Comparison of ENCODE assay signal across 8 mouse cellular contexts in genomic region chr10:80270734-80271181, GRCm38 (mm10). TPM values are rescaled to one million over a fixed set of nuclear protein-coding genes. Genes with fewer than 3 reads are reported as not detected.
A peak's percentile ranks its signal among the peaks of the same experiment; 100 is the strongest.
DNase-seq lines count a peak whose midpoint lies in the region; ATAC-seq and TF ChIP-seq lines count a peak whose summit lies in the region.

No protein-coding gene starts in this region.

- no peak for TF ChIP-seq POLR2A in heart, adult 2 months (IDR thresholded peaks at IDR 0.05; ENCODE audit: insufficient read depth, low read depth, low read length)

- H3K4me1 ChIP-seq in heart, adult 2 months (ENCODE audit: control insufficient read depth, insufficient read depth, low read length) = peaks cover 29% of the 10 kb centered on the region
- H3K4me1 ChIP-seq in heart, embryonic 10.5 days = peaks cover 62% of the 10 kb centered on the region
- peaks cover 63% of the 10 kb centered on the region for H3K4me1 ChIP-seq in hindbrain, embryonic 15.5 days (replicated peaks)
- H3K4me1 ChIP-seq in liver, postnatal 0 days (ENCODE audit: insufficient read depth) = peaks cover 73% of the 10 kb centered on the region

- peaks cover 13% of the 10 kb centered on the region for H3K79me2 ChIP-seq in heart, adult 2 months (replicated peaks; ENCODE audit: control insufficient read depth, insufficient read depth, low read length)

- no peak for TF ChIP-seq EP300 in heart, adult 2 months (IDR thresholded peaks at IDR 0.05; ENCODE audit: insufficient read depth, low read depth, low read length)
- peak; percentile 33; the same call in 1 of the 2 replicates for TF ChIP-seq EP300 in liver, postnatal 0 days (IDR thresholded peaks at IDR 0.05; ENCODE audit: low read depth)

- no peaks in the 10 kb centered on the region for H3K27me3 ChIP-seq in heart, adult 2 months (ENCODE audit: control insufficient read depth, insufficient read depth, low read length)
- no peaks in the 10 kb centered on the region for H3K27me3 ChIP-seq in heart, embryonic 10.5 days (ENCODE audit: insufficient read depth, poor library complexity, severe bottlenecking)
- H3K27me3 ChIP-seq in hindbrain, embryonic 15.5 days = no peaks in the 10 kb centered on the region
- no peaks in the 10 kb centered on the region for H3K27me3 ChIP-seq in liver, postnatal 0 days (ENCODE audit: insufficient read depth, low read length)

- TF ChIP-seq CTCF in heart, adult 2 months (IDR thresholded peaks at IDR 0.05) = no peak
- no peak for TF ChIP-seq CTCF in liver, postnatal 0 days (IDR thresholded peaks at IDR 0.05; ENCODE audit: low read depth)

- H3K27ac ChIP-seq in heart, adult 2 months = peak overlapping the region; percentile 11; the same call in 1 of the 2 replicates
- H3K27ac ChIP-seq in heart, embryonic 10.5 days = no peak overlapping the region
- H3K27ac ChIP-seq in hindbrain, embryonic 15.5 days (replicated peaks) = 0 out of 2 replicates have a peak overlapping the region, but pooled peaks have one; percentile 30
- peak overlapping the region; percentile 92 for H3K27ac ChIP-seq in liver, postnatal 0 days (ENCODE audit: low read depth)

- no peak for ATAC-seq in hindbrain, embryonic 15.5 days (ENCODE audit: low FRiP score, low read depth)
- ATAC-seq in liver, postnatal 0 days = peak; percentile 77

- no peak overlapping the region for H3K4me2 ChIP-seq in hindbrain, embryonic 15.5 days
- peak overlapping the region; percentile 52 for H3K4me2 ChIP-seq in liver, postnatal 0 days (ENCODE audit: low read depth, low read length)

- H3K9me3 ChIP-seq in heart, embryonic 10.5 days = no peaks in the 10 kb centered on the region
- H3K9me3 ChIP-seq in hindbrain, embryonic 15.5 days = no peaks in the 10 kb centered on the region
- no peaks in the 10 kb centered on the region for H3K9me3 ChIP-seq in liver, postnatal 0 days (ENCODE audit: low read length)

- H3K36me3 ChIP-seq in heart, adult 2 months (ENCODE audit: control insufficient read depth, insufficient read depth, low read length) = peaks cover 7% of the 10 kb centered on the region
- peaks cover 72% of the 10 kb centered on the region for H3K36me3 ChIP-seq in heart, embryonic 10.5 days
- H3K36me3 ChIP-seq in hindbrain, embryonic 15.5 days = 0 out of 2 replicates have a peak, but pooled peaks cover 6% of the 10 kb centered on the region
- peaks cover 45% of the 10 kb centered on the region for H3K36me3 ChIP-seq in liver, postnatal 0 days (replicated peaks; ENCODE audit: insufficient read depth, low read length)

- H3K9ac ChIP-seq in heart, adult 2 months (ENCODE audit: low read depth, low read length) = peak overlapping the region; percentile 10
- no peak overlapping the region for H3K9ac ChIP-seq in hindbrain, embryonic 15.5 days
- peak overlapping the region; percentile 63 for H3K9ac ChIP-seq in liver, postnatal 0 days (replicated peaks)

- no peak overlapping the region for H3K4me3 ChIP-seq in heart, adult 2 months
- H3K4me3 ChIP-seq in heart, embryonic 10.5 days = no peak overlapping the region
- no peak overlapping the region for H3K4me3 ChIP-seq in hindbrain, embryonic 15.5 days
- H3K4me3 ChIP-seq in liver, postnatal 0 days (ENCODE audit: low read depth, low read length) = no peak overlapping the region; the same call in 1 of the 2 replicates

- no peak for DNase-seq in heart, adult 2 months
- DNase-seq in heart, embryonic 10.5 days (ENCODE audit: low spot score) = no peak
- DNase-seq in adrenal gland, postnatal 25 days = peak; percentile 61
- DNase-seq in liver, postnatal 0 days = peak; percentile 68
- no peak for DNase-seq in layer of hippocampus, postnatal 25 days (ENCODE audit: extremely low spot score in 1 of 2, low spot score in 1 of 2)
- DNase-seq in right cerebral cortex, postnatal 25 days = no peak
- DNase-seq in ovary, postnatal 36 days (ENCODE audit: low spot score) = no peak

- intact Hi-C loops in heart, adult 2 months (cut with DNase I) = no loop called here

- WGBS in heart, adult 2 months = 36% methylated on average over 6 of the region's 6 CpGs
- 69% methylated on average over 6 of the region's 6 CpGs for WGBS in heart, embryonic 10.5 days
- WGBS in hindbrain, embryonic 15.5 days = 72% methylated on average over 6 of the region's 6 CpGs
- WGBS in liver, postnatal 0 days (ENCODE audit: insufficient replicate concordance) = 29% methylated on average over 6 of the region's 6 CpGs

RNA-seq across cellular contexts. Expression of gene Dazap1, which starts 9.5 kb away (rescaled TPM):
- total RNA-seq in heart, adult 2 months (2021) = 10 to 100 TPM; 56.4 to 57.9 TPM
- 37.6 and 41.0 TPM in 2 replicates for polyA plus RNA-seq in heart, adult 2 months (2012; rRNA removed)
- 40.2 and 58.0 TPM in 2 replicates for polyA plus RNA-seq in heart, embryonic 10.5 days (2016; fragmentation: Nextera tagmentation; extraction: Ambion mirVana)
- total RNA-seq in adrenal gland, postnatal 25 days (2021) = 111 and 117 TPM in 2 replicates
- 46.9 and 51.3 TPM in 2 replicates for polyA plus RNA-seq in hindbrain, embryonic 15.5 days (2015; fragmentation: Nextera tagmentation; extraction: Ambion mirVana)
- 19.5 and 21.8 TPM in 2 replicates for polyA plus RNA-seq in liver, postnatal 0 days (2015; fragmentation: Nextera tagmentation; extraction: Ambion mirVana)
- total RNA-seq in layer of hippocampus, postnatal 25 days (2021) = 10 to 100 TPM; 76.8 to 91.2 TPM

RNA-seq across cellular contexts. Expression of gene Gamt, which starts 9.9 kb away (rescaled TPM):
- total RNA-seq in heart, adult 2 months (2021) = 1 to 10 TPM; 8.3 to 8.4 TPM
- polyA plus RNA-seq in heart, adult 2 months (2012; rRNA removed) = 8.0 and 11.0 TPM in 2 replicates
- 61.2 and 72.0 TPM in 2 replicates for polyA plus RNA-seq in heart, embryonic 10.5 days (2016; fragmentation: Nextera tagmentation; extraction: Ambion mirVana)
- 326 and 398 TPM in 2 replicates for total RNA-seq in adrenal gland, postnatal 25 days (2021)
- polyA plus RNA-seq in hindbrain, embryonic 15.5 days (2015; fragmentation: Nextera tagmentation; extraction: Ambion mirVana) = 24.6 and 28.1 TPM in 2 replicates
- polyA plus RNA-seq in liver, postnatal 0 days (2015; fragmentation: Nextera tagmentation; extraction: Ambion mirVana) = 93.9 and 101 TPM in 2 replicates
- 10 to 100 TPM; 43.1 to 54.7 TPM for total RNA-seq in layer of hippocampus, postnatal 25 days (2021)

RNA-seq across cellular contexts. Expression of gene Rps15, which starts 21.5 kb away (rescaled TPM):
- 100 to 1,000 TPM; 748 to 861 TPM for total RNA-seq in heart, adult 2 months (2021)
- 880 and 1,041 TPM in 2 replicates for polyA plus RNA-seq in heart, adult 2 months (2012; rRNA removed)
- 774 and 882 TPM in 2 replicates for polyA plus RNA-seq in heart, embryonic 10.5 days (2016; fragmentation: Nextera tagmentation; extraction: Ambion mirVana)
- total RNA-seq in adrenal gland, postnatal 25 days (2021) = 1,145 and 1,195 TPM in 2 replicates
- polyA plus RNA-seq in hindbrain, embryonic 15.5 days (2015; fragmentation: Nextera tagmentation; extraction: Ambion mirVana) = 551 and 587 TPM in 2 replicates
- 453 and 466 TPM in 2 replicates for polyA plus RNA-seq in liver, postnatal 0 days (2015; fragmentation: Nextera tagmentation; extraction: Ambion mirVana)
- total RNA-seq in layer of hippocampus, postnatal 25 days (2021) = 100 to 1,000 TPM; 790 to 900 TPM

RNA-seq across cellular contexts. Expression of gene Ndufs7, which starts 21.8 kb away (rescaled TPM):
- 1,000 to 10,000 TPM in 1 of 2 experiments, 100 to 1,000 TPM in 1; 943 to 1,108 TPM for total RNA-seq in heart, adult 2 months (2021)
- 1,263 and 1,990 TPM in 2 replicates for polyA plus RNA-seq in heart, adult 2 months (2012; rRNA removed)
- polyA plus RNA-seq in heart, embryonic 10.5 days (2016; fragmentation: Nextera tagmentation; extraction: Ambion mirVana) = 432 and 538 TPM in 2 replicates
- total RNA-seq in adrenal gland, postnatal 25 days (2021) = 238 and 243 TPM in 2 replicates
- polyA plus RNA-seq in hindbrain, embryonic 15.5 days (2015; fragmentation: Nextera tagmentation; extraction: Ambion mirVana) = 311 and 321 TPM in 2 replicates
- polyA plus RNA-seq in liver, postnatal 0 days (2015; fragmentation: Nextera tagmentation; extraction: Ambion mirVana) = 313 and 321 TPM in 2 replicates
- total RNA-seq in layer of hippocampus, postnatal 25 days (2021) = 100 to 1,000 TPM; 196 to 223 TPM

RNA-seq across cellular contexts. Expression of gene Apc2, which starts 25.0 kb away (rescaled TPM):
- 1 to 10 TPM; 2.3 to 2.6 TPM for total RNA-seq in heart, adult 2 months (2021)
- 2.4 and 2.7 TPM in 2 replicates for polyA plus RNA-seq in heart, adult 2 months (2012; rRNA removed)
- polyA plus RNA-seq in heart, embryonic 10.5 days (2016; fragmentation: Nextera tagmentation; extraction: Ambion mirVana) = 0.74 and 0.78 TPM in 2 replicates
- 1.4 and 3.2 TPM in 2 replicates for total RNA-seq in adrenal gland, postnatal 25 days (2021)
- 175 and 181 TPM in 2 replicates for polyA plus RNA-seq in hindbrain, embryonic 15.5 days (2015; fragmentation: Nextera tagmentation; extraction: Ambion mirVana)
- 0.05 and 0.20 TPM in 2 replicates for polyA plus RNA-seq in liver, postnatal 0 days (2015; fragmentation: Nextera tagmentation; extraction: Ambion mirVana)
- 100 to 1,000 TPM; 101 to 115 TPM for total RNA-seq in layer of hippocampus, postnatal 25 days (2021)

Comparison
In these comparisons a context has a peak if more than half of its experiments do, and no peak if none do; other contexts are left out.
1. DNase-seq: peak in adrenal gland, postnatal 25 days (single experiment) and liver, postnatal 0 days (single experiment); none in heart, adult 2 months (0 of 2), heart, embryonic 10.5 days (single experiment), layer of hippocampus, postnatal 25 days (0 of 2), right cerebral cortex, postnatal 25 days (single experiment) and ovary, postnatal 36 days (single experiment).